Mouse (Mus musculus): ENCODE measurements around the gene Trp53i11. TPM values are rescaled to one million over a fixed set of nuclear protein-coding genes. Genes with fewer than 3 reads are reported as not detected.

Gene Trp53i11
- polyA plus RNA-seq, 1 experiment: 0.65 TPM

GRCm38 (mm10) chr2:93176193-93176798, 11.1 kb upstream of the Trp53i11 start:
- Histone ChIP-seq H3K79me2 (ENCODE audit: control insufficient read depth, insufficient read depth) (no peaks in the 10 kb centered on the region), H3K4me3 (no peak overlapping the region), H3K27me3 (ENCODE audit: control insufficient read depth, insufficient read depth, insufficient read length) (peaks cover 33% of the 10 kb centered on the region), H3ac (ENCODE audit: control insufficient read depth, insufficient read length) (no peak overlapping the region), H3K4me2 (ENCODE audit: low read depth) (no peak overlapping the region), H3K36me3 (ENCODE audit: control insufficient read depth, insufficient read depth) (no peaks in the 10 kb centered on the region)
- TF ChIP-seq CEBPB (IDR thresholded peaks at IDR 0.05; ENCODE audit: insufficient read depth, poor library complexity, severe bottlenecking): no peak
- TF ChIP-seq MYOD1 (IDR thresholded peaks at IDR 0.05; ENCODE audit: control insufficient read depth in 1 of 3, insufficient read length in 2 of 3, low read depth in 2 of 3): no peak
- no peak for TF ChIP-seq POLR2AphosphoS2 (IDR thresholded peaks at IDR 0.05; ENCODE audit: insufficient read length, low read depth)
- no peak for TF ChIP-seq SRF (IDR thresholded peaks at IDR 0.05; ENCODE audit: control insufficient read depth, insufficient read length, low read depth)
- TF ChIP-seq TCF3 (IDR thresholded peaks at IDR 0.05; ENCODE audit: insufficient read length, low read depth): no peak
- TF ChIP-seq POLR2A (IDR thresholded peaks at IDR 0.05; ENCODE audit: insufficient read length, low read depth): no peak
- TF ChIP-seq E2F4 (IDR thresholded peaks at IDR 0.05; ENCODE audit: insufficient read depth): no peak
- TF ChIP-seq MYOG (IDR thresholded peaks at IDR 0.05; ENCODE audit: control insufficient read depth in 1 of 3, insufficient read depth in 1 of 3, insufficient read length in 2 of 3, low read depth in 2 of 3): no peak
- no peak for TF ChIP-seq TCF12 (IDR thresholded peaks at IDR 0.05; ENCODE audit: insufficient read depth, poor library complexity, severe bottlenecking)
- TF ChIP-seq MAX (IDR thresholded peaks at IDR 0.05; ENCODE audit: low read depth): no peak
- TF ChIP-seq USF1 (IDR thresholded peaks at IDR 0.05; ENCODE audit: low read depth): no peak
- TF ChIP-seq REST (IDR thresholded peaks at IDR 0.05; ENCODE audit: insufficient read depth, insufficient read length): no peak

- TF ChIP-seq MYOD1 (IDR thresholded peaks at IDR 0.05; ENCODE audit: control insufficient read depth in 1 of 3, insufficient read length in 2 of 3, low read depth in 2 of 3): peak in 1 of 3 experiments; percentile 15
- TF ChIP-seq SRF (IDR thresholded peaks at IDR 0.05; ENCODE audit: control insufficient read depth, insufficient read length, low read depth): no peak
- Histone ChIP-seq H3K27me3 (ENCODE audit: control insufficient read depth, insufficient read depth, insufficient read length) (peaks cover 31% of the 10 kb centered on the region), H3K4me2 (ENCODE audit: low read depth) (no peak overlapping the region), H3K36me3 (ENCODE audit: control insufficient read depth, insufficient read depth) (no peaks in the 10 kb centered on the region), H3ac (ENCODE audit: control insufficient read depth, insufficient read length) (no peak overlapping the region), H3K79me2 (ENCODE audit: control insufficient read depth, insufficient read depth) (no peaks in the 10 kb centered on the region), H3K4me3 (no peak overlapping the region)
Observed at GRCm38 (mm10) chr2:93176871-93177667, 10.3 kb upstream of the Trp53i11 start.

DNA sequence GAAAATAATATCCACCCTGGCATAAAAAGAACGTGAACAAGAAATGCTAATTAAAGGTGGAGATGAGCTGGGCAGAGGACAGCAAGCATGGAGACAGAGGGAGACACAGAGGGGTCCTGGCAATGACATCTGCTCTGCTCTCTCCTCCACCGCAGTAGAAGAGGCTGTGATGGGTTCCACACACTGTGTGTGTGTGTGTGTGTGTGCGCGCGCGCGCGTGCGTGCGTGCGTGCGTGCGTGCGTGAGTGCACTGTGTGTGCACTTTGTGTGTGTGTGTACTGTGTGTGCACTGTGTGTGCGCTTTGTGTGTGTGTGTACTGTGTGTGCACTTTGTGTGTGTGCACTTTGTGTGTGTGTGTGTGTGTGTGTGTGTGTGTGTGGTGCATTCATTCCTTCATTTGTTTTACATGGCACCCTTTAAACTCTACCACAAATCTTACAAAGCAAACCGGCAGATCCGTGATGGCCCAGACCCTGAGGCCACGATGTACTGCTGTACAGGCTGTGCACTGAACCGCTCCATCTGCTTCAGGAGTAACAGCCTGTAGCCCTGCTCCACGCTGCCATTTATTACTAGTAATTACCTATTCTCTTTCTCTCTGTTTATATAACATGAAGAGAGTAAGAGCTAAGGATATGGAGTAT, 9.6 kb upstream of the Trp53i11 start:
- H3K4me2 ChIP-seq (ENCODE audit: low read depth): no peak overlapping the region
- H3K36me3 ChIP-seq (ENCODE audit: control insufficient read depth, insufficient read depth): no peaks in the 10 kb centered on the region
- H3ac ChIP-seq (ENCODE audit: control insufficient read depth, insufficient read length): no peak overlapping the region
- H3K79me2 ChIP-seq (ENCODE audit: control insufficient read depth, insufficient read depth): no peaks in the 10 kb centered on the region
- H3K27me3 ChIP-seq (ENCODE audit: control insufficient read depth, insufficient read depth, insufficient read length): peaks cover 38% of the 10 kb centered on the region
- TF ChIP-seq SRF (IDR thresholded peaks at IDR 0.05; ENCODE audit: control insufficient read depth, insufficient read length, low read depth): no peak
- TF ChIP-seq MYOD1 (IDR thresholded peaks at IDR 0.05; ENCODE audit: control insufficient read depth in 1 of 3, insufficient read length in 2 of 3, low read depth in 2 of 3): no peak
- no peak for TF ChIP-seq REST (IDR thresholded peaks at IDR 0.05; ENCODE audit: insufficient read depth, insufficient read length)
- H3K4me3 ChIP-seq: no peak overlapping the region

GRCm38 (mm10) chr2:93178313-93178677, 9.1 kb upstream of the Trp53i11 start:
- H3K79me2 ChIP-seq (ENCODE audit: control insufficient read depth, insufficient read depth): no peaks in the 10 kb centered on the region
- TF ChIP-seq SRF (IDR thresholded peaks at IDR 0.05; ENCODE audit: control insufficient read depth, insufficient read length, low read depth) (no peak), E2F4 (IDR thresholded peaks at IDR 0.05; ENCODE audit: insufficient read depth) (no peak), TCF12 (IDR thresholded peaks at IDR 0.05; ENCODE audit: insufficient read depth, poor library complexity, severe bottlenecking) (no peak), CEBPB (IDR thresholded peaks at IDR 0.05; ENCODE audit: insufficient read depth, poor library complexity, severe bottlenecking) (no peak), POLR2AphosphoS2 (IDR thresholded peaks at IDR 0.05; ENCODE audit: insufficient read length, low read depth) (no peak), REST (IDR thresholded peaks at IDR 0.05; ENCODE audit: insufficient read depth, insufficient read length) (no peak), USF1 (IDR thresholded peaks at IDR 0.05; ENCODE audit: low read depth) (no peak), MYOG (IDR thresholded peaks at IDR 0.05; ENCODE audit: control insufficient read depth in 1 of 3, insufficient read depth in 1 of 3, insufficient read length in 2 of 3, low read depth in 2 of 3) (no peak), MYOD1 (IDR thresholded peaks at IDR 0.05; ENCODE audit: control insufficient read depth in 1 of 3, insufficient read length in 2 of 3, low read depth in 2 of 3) (no peak)
- no peaks in the 10 kb centered on the region for H3K36me3 ChIP-seq (ENCODE audit: control insufficient read depth, insufficient read depth)
- no peak overlapping the region for H3ac ChIP-seq (ENCODE audit: control insufficient read depth, insufficient read length)
- H3K27me3 ChIP-seq (ENCODE audit: control insufficient read depth, insufficient read depth, insufficient read length): peaks cover 39% of the 10 kb centered on the region
- H3K4me2 ChIP-seq (ENCODE audit: low read depth): no peak overlapping the region
- no peak overlapping the region for H3K4me3 ChIP-seq

DNA sequence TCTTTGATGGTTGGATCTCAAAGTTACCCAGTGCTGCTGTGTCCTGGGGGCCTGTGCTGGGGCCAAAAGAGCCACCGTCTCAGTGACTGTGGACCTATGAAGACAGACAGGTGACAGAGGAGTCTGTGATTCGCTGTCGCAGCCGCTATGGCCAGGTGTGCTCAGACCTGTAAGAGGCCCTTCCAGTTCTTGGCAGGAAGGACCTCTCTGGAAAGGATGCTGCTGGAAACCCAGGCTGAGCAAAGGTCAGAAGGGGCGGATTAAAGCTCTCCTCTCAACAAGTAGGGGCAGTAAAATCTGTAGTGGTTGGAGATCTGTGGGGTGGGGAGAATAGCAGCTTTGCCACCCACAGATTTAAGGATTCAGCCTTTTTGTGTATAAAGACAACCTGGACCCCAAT, 7.7 kb upstream of the Trp53i11 start:
- no peak overlapping the region for H3ac ChIP-seq (ENCODE audit: control insufficient read depth, insufficient read length)
- no peak overlapping the region for H3K4me2 ChIP-seq (ENCODE audit: low read depth)
- no peaks in the 10 kb centered on the region for H3K36me3 ChIP-seq (ENCODE audit: control insufficient read depth, insufficient read depth)
- no peak overlapping the region for H3K4me3 ChIP-seq
- no peaks in the 10 kb centered on the region for H3K79me2 ChIP-seq (ENCODE audit: control insufficient read depth, insufficient read depth)
- H3K27me3 ChIP-seq (ENCODE audit: control insufficient read depth, insufficient read depth, insufficient read length): peaks cover 40% of the 10 kb centered on the region
- TF ChIP-seq REST (IDR thresholded peaks at IDR 0.05; ENCODE audit: insufficient read depth, insufficient read length) (no peak), E2F4 (IDR thresholded peaks at IDR 0.05; ENCODE audit: insufficient read depth) (no peak), SRF (IDR thresholded peaks at IDR 0.05; ENCODE audit: control insufficient read depth, insufficient read length, low read depth) (no peak), USF1 (IDR thresholded peaks at IDR 0.05; ENCODE audit: low read depth) (no peak), CEBPB (IDR thresholded peaks at IDR 0.05; ENCODE audit: insufficient read depth, poor library complexity, severe bottlenecking) (no peak), MYOG (IDR thresholded peaks at IDR 0.05; ENCODE audit: control insufficient read depth in 1 of 3, insufficient read depth in 1 of 3, insufficient read length in 2 of 3, low read depth in 2 of 3) (no peak), POLR2A (IDR thresholded peaks at IDR 0.05; ENCODE audit: insufficient read length, low read depth) (no peak), TCF3 (IDR thresholded peaks at IDR 0.05; ENCODE audit: insufficient read length, low read depth) (no peak), TCF12 (IDR thresholded peaks at IDR 0.05; ENCODE audit: insufficient read depth, poor library complexity, severe bottlenecking) (no peak), MYOD1 (IDR thresholded peaks at IDR 0.05; ENCODE audit: control insufficient read depth in 1 of 3, insufficient read length in 2 of 3, low read depth in 2 of 3) (no peak), POLR2AphosphoS2 (IDR thresholded peaks at IDR 0.05; ENCODE audit: insufficient read length, low read depth) (no peak), MAX (IDR thresholded peaks at IDR 0.05; ENCODE audit: low read depth) (no peak)

Data from myocyte (in vitro differentiated cells).